ENCODE assay signal across 28 mouse cellular contexts in the genomic region with DNA sequence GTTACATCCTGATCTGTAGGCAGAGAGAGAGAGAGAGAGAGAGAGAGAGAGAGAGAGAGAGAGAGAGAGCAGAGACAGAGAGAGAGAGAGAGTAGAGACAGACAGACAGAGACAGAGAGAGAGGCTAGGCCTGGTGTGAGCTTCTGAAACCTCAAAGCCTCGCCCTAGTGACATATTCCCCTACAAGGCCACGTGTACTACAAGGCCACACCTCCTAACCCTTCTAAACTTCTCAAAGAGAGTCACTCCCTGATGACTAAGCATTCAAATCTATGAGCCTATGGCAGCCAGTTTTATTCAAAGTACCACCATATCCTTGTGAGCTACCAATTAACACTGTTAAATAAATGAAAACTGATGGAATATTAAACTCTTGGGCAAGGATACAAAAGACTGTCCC. TPM values are rescaled to one million over a fixed set of nuclear protein-coding genes. Genes with fewer than 3 reads are reported as not detected.
DNase-seq lines count a peak whose midpoint lies in the region; ATAC-seq and TF ChIP-seq lines count a peak whose summit lies in the region.
"Had no signal": no experiment of that assay in that cellular context is flagged by ENCODE, and none has a peak within 500 bp of the region (broad histone marks: within the 10 kb centered on the region; RNA-seq: fewer than 3 reads in every experiment).

No protein-coding gene starts in this region.

- no peak overlapping the region for H3K9ac ChIP-seq in liver, embryonic 12.5 days
- H3K9ac ChIP-seq in liver, postnatal 0 days (replicated peaks): no peak overlapping the region
- H3K9ac ChIP-seq: hindbrain, embryonic 14.5 days; limb, embryonic 12.5 days; liver, embryonic 15.5 days; midbrain, embryonic 15.5 days had no signal

- no peak overlapping the region for H3K4me2 ChIP-seq in liver, embryonic 12.5 days
- no peak overlapping the region for H3K4me2 ChIP-seq in liver, postnatal 0 days (ENCODE audit: low read depth, low read length)
- H3K4me2 ChIP-seq: heart, embryonic 11.5 days; hindbrain, embryonic 14.5 days; limb, embryonic 12.5 days; liver, embryonic 15.5 days; midbrain, embryonic 15.5 days had no signal

- no peak for TF ChIP-seq CTCF in liver, postnatal 0 days (IDR thresholded peaks at IDR 0.05; ENCODE audit: low read depth)

- 0 out of 2 replicates have a peak, but pooled peaks have one; percentile 41 for ATAC-seq in liver, embryonic 12.5 days
- ATAC-seq in liver, postnatal 0 days: peak; percentile 46
- ATAC-seq: activated CD4-positive, CD25-positive, alpha-beta regulatory T cell, adult 4 months; forebrain, embryonic 14.5 days; inflammation-experienced regulatory T-cells, adult 6 months; midbrain, embryonic 15.5 days had no signal

- no peak for DNase-seq in liver
- peak; percentile 35 for DNase-seq in c-Kit-positive CD71-positive TER-119-negative erythroid progenitor cells, embryonic 14.5 days (ENCODE audit: low read depth)
- no peak for DNase-seq in liver, postnatal 0 days
- DNase-seq in right cerebral cortex, postnatal 10 days (ENCODE audit: low spot score in 2 of 2): no peak
- DNase-seq in layer of hippocampus, postnatal 10 days (ENCODE audit: low spot score in 2 of 2): no peak
- no peak for DNase-seq in lung, postnatal 4 days
- DNase-seq: adrenal gland, adult 2 months; cerebellum, adult 9-10 months; cerebellum, postnatal 36 days; gastrocnemius, postnatal 25 days; heart, adult 11 months; heart, postnatal 4 days; kidney, adult 11 months; kidney, postnatal 14 days; layer of hippocampus, adult 9-11 months; lung, postnatal 36 days; spleen, adult 18-20 months; thymus, postnatal 14 days had no signal

- 30% methylated on average over 2 of the region's 2 CpGs for WGBS in liver, embryonic 12.5 days (ENCODE audit: insufficient replicate concordance)
- WGBS in liver, postnatal 0 days (ENCODE audit: insufficient replicate concordance): 58% methylated on average over 2 of the region's 2 CpGs

- no peak overlapping the region for H3K4me3 ChIP-seq in liver, embryonic 12.5 days
- no peak overlapping the region for H3K4me3 ChIP-seq in liver, postnatal 0 days (ENCODE audit: low read depth, low read length)
- H3K4me3 ChIP-seq: left cerebral cortex, adult 2 months; limb, embryonic 12.5 days; liver, embryonic 15.5 days; midbrain, embryonic 15.5 days had no signal

- H3K27me3 ChIP-seq in liver, embryonic 12.5 days (replicated peaks): peaks cover 22% of the 10 kb centered on the region; the same call in 1 of the 2 replicates
- H3K27me3 ChIP-seq in liver, postnatal 0 days (ENCODE audit: insufficient read depth, low read length): no peaks in the 10 kb centered on the region
- H3K27me3 ChIP-seq: limb, embryonic 12.5 days; liver, embryonic 15.5 days; midbrain, embryonic 15.5 days had no signal

- H3K36me3 ChIP-seq in liver, embryonic 12.5 days: no peaks in the 10 kb centered on the region
- H3K36me3 ChIP-seq in liver, postnatal 0 days (replicated peaks; ENCODE audit: insufficient read depth, low read length): no peaks in the 10 kb centered on the region
- H3K36me3 ChIP-seq: limb, embryonic 12.5 days; liver, embryonic 15.5 days; midbrain, embryonic 15.5 days had no signal

- H3K9me3 ChIP-seq in liver, embryonic 12.5 days (replicated peaks): no peaks in the 10 kb centered on the region
- H3K9me3 ChIP-seq in liver, postnatal 0 days (ENCODE audit: low read length): no peaks in the 10 kb centered on the region
- H3K9me3 ChIP-seq: limb, embryonic 12.5 days; liver, embryonic 15.5 days; midbrain, embryonic 15.5 days had no signal

- H3K4me1 ChIP-seq in liver, embryonic 12.5 days: peaks cover 44% of the 10 kb centered on the region
- peaks cover 18% of the 10 kb centered on the region for H3K4me1 ChIP-seq in liver, postnatal 0 days (ENCODE audit: insufficient read depth)
- H3K4me1 ChIP-seq: midbrain, embryonic 15.5 days had no signal

- no peak overlapping the region for H3K27ac ChIP-seq in liver, embryonic 12.5 days
- H3K27ac ChIP-seq in liver, postnatal 0 days (ENCODE audit: low read depth): no peak overlapping the region
- H3K27ac ChIP-seq: hindbrain, embryonic 14.5 days; left cerebral cortex, adult 2 months; limb, embryonic 12.5 days; liver, embryonic 15.5 days; midbrain, embryonic 15.5 days had no signal

- no peak for TF ChIP-seq EP300 in liver, postnatal 0 days (IDR thresholded peaks at IDR 0.05; ENCODE audit: low read depth)

RNA-seq across cellular contexts. Expression of a gene that starts 45.7 kb away (rescaled TPM):
- 8.7 and 10.1 TPM in 2 replicates for polyA plus RNA-seq in liver, embryonic 12.5 days (2016; fragmentation: Nextera tagmentation; extraction: Ambion mirVana)
- 5.1 and 6.2 TPM in 2 replicates for polyA plus RNA-seq in liver, postnatal 0 days (2015; fragmentation: Nextera tagmentation; extraction: Ambion mirVana)
- 10 to 100 TPM; 28.6 to 32.5 TPM for total RNA-seq in layer of hippocampus, postnatal 10 days (2021)
